Comparison of ENCODE assay signal across 8 mouse cellular contexts in genomic region chr7:105810877-105811489, GRCm38 (mm10). TPM values are rescaled to one million over a fixed set of nuclear protein-coding genes. Genes with fewer than 3 reads are reported as not detected.
DNase-seq lines count a peak whose midpoint lies in the region; ATAC-seq and TF ChIP-seq lines count a peak whose summit lies in the region.

TSS of gene Mrpl17 (minus strand) at chr7:105811099.

- peak within 1 kb of the TSS; percentile 92 for H3K9ac ChIP-seq in heart, embryonic 11.5 days (ENCODE audit: low read depth, low read length)
- peak within 1 kb of the TSS; percentile 96 for H3K9ac ChIP-seq in kidney, embryonic 16.5 days (replicated peaks; ENCODE audit: low read length)
- H3K9ac ChIP-seq in liver, adult 2 months (ENCODE audit: low read depth, low read length), result peak within 1 kb of the TSS; percentile 92

- peak within 1 kb of the TSS; percentile 79 for H3K27ac ChIP-seq in heart, embryonic 11.5 days (ENCODE audit: low read depth, low read length)
- peak within 1 kb of the TSS; percentile 80 for H3K27ac ChIP-seq in kidney, embryonic 16.5 days (ENCODE audit: low read length)
- H3K27ac ChIP-seq in liver, adult 2 months (replicated peaks; ENCODE audit: insufficient read depth, low read depth, low read length), result peak within 1 kb of the TSS; percentile 75

- TF ChIP-seq POLR2A in brain, embryonic 14.5 days (IDR thresholded peaks at IDR 0.05; ENCODE audit: borderline replicate concordance, extremely low read depth, insufficient read depth, insufficient read length, poor library complexity, severe bottlenecking), result peak; percentile 64; the same call in 1 of the 2 replicates
- peak; percentile 76 for TF ChIP-seq POLR2A in liver, adult 2 months (IDR thresholded peaks at IDR 0.05; ENCODE audit: extremely low read depth, insufficient read depth, low read length)
- TF ChIP-seq POLR2A in myocyte (IDR thresholded peaks at IDR 0.05; ENCODE audit: insufficient read length, low read depth), result peak; percentile 94

- H3K27me3 ChIP-seq in C2C12 (ENCODE audit: control insufficient read depth, insufficient read depth, insufficient read length) (no peaks in the 10 kb centered on the region), myocyte (ENCODE audit: control insufficient read depth, insufficient read depth, insufficient read length) (peaks cover 4% of the 10 kb centered on the region)
- no peaks in the 10 kb centered on the region for H3K27me3 ChIP-seq in erythroblast, embryonic 14.5 days (ENCODE audit: control insufficient read depth)
- H3K27me3 ChIP-seq in heart, embryonic 11.5 days (ENCODE audit: control insufficient read depth, insufficient read depth, low read length), result no peaks in the 10 kb centered on the region
- H3K27me3 ChIP-seq in kidney, embryonic 16.5 days (ENCODE audit: insufficient read depth, low read length), result no peaks in the 10 kb centered on the region
- no peaks in the 10 kb centered on the region for H3K27me3 ChIP-seq in liver, adult 2 months (ENCODE audit: control insufficient read depth, insufficient read depth, low read length)
- no peaks in the 10 kb centered on the region for H3K27me3 ChIP-seq in splenic B cell, adult 2 months (ENCODE audit: control insufficient read depth, insufficient read depth, low read length, poor library complexity, severe bottlenecking)

- H3K79me2 ChIP-seq in C2C12 (ENCODE audit: control insufficient read depth, insufficient read depth) (peaks cover 19% of the 10 kb centered on the region), myocyte (ENCODE audit: control insufficient read depth, insufficient read depth) (peaks cover 17% of the 10 kb centered on the region)
- H3K79me2 ChIP-seq in liver, adult 2 months (ENCODE audit: control insufficient read depth, insufficient read depth, low read length), result peaks cover 6% of the 10 kb centered on the region; the same call in 1 of the 2 replicates

- under 1% methylated on average over 52 of the region's 52 CpGs for WGBS in heart, embryonic 11.5 days (ENCODE audit: insufficient replicate concordance)
- WGBS in kidney, embryonic 16.5 days, result 0% methylated on average over 49 of the region's 52 CpGs
- under 1% methylated on average over 51 of the region's 52 CpGs for WGBS in liver, adult 2 months

- peak; percentile 100 for DNase-seq in brain, embryonic 14.5 days (ENCODE audit: low read depth)
- DNase-seq in liver, adult 2 months (ENCODE audit: extremely low read depth, low read depth, low spot score), result peak; percentile 94
- DNase-seq in splenic B cell, adult 2 months (ENCODE audit: low read depth, low spot score), result peak; percentile 100

- ATAC-seq in heart, embryonic 11.5 days (replicated peaks; ENCODE audit: insufficient number of reproducible peaks, low FRiP score, low TSS enrichment), result peak; percentile 99
- peak; percentile 98 for ATAC-seq in kidney, embryonic 16.5 days (ENCODE audit: low FRiP score, low TSS enrichment)

- peaks cover 15% of the 10 kb centered on the region for H3K79me3 ChIP-seq in C2C12 (ENCODE audit: low read depth)

- H3ac ChIP-seq in C2C12 (ENCODE audit: control insufficient read depth, insufficient read length, low read depth) (peak within 1 kb of the TSS; percentile 82), myocyte (ENCODE audit: control insufficient read depth, insufficient read length) (peak within 1 kb of the TSS; percentile 43)

- H3K4me1 ChIP-seq in erythroblast, embryonic 14.5 days (ENCODE audit: control insufficient read depth), result peaks cover 33% of the 10 kb centered on the region
- no peaks in the 10 kb centered on the region for H3K4me1 ChIP-seq in heart, embryonic 11.5 days (ENCODE audit: control insufficient read depth, insufficient read depth, low read length)
- H3K4me1 ChIP-seq in kidney, embryonic 16.5 days (ENCODE audit: insufficient read depth, low read length), result peaks cover 15% of the 10 kb centered on the region
- peaks cover 12% of the 10 kb centered on the region for H3K4me1 ChIP-seq in liver, adult 2 months (ENCODE audit: control insufficient read depth, insufficient read depth, low read length)

- H3K36me3 ChIP-seq in C2C12 (ENCODE audit: control insufficient read depth, insufficient read depth), result peaks cover 19% of the 10 kb centered on the region
- H3K36me3 ChIP-seq in erythroblast, embryonic 14.5 days (ENCODE audit: control insufficient read depth), result peaks cover 25% of the 10 kb centered on the region
- H3K36me3 ChIP-seq in heart, embryonic 11.5 days (ENCODE audit: control insufficient read depth, insufficient read depth, low read length), result peaks cover 7% of the 10 kb centered on the region; the same call in 1 of the 2 replicates
- peaks cover 24% of the 10 kb centered on the region for H3K36me3 ChIP-seq in kidney, embryonic 16.5 days (ENCODE audit: insufficient read depth, low read length)
- peaks cover 6% of the 10 kb centered on the region; the same call in 1 of the 2 replicates for H3K36me3 ChIP-seq in liver, adult 2 months (ENCODE audit: control insufficient read depth, insufficient read depth, low read length)
- H3K36me3 ChIP-seq in myocyte (ENCODE audit: control insufficient read depth, insufficient read depth), result peaks cover 12% of the 10 kb centered on the region
- H3K36me3 ChIP-seq in splenic B cell, adult 2 months (ENCODE audit: control insufficient read depth, insufficient read depth, low read length, poor library complexity, severe bottlenecking), result no peaks in the 10 kb centered on the region; the same call in 1 of the 2 replicates

- peak; percentile 90 for TF ChIP-seq CTCF in C2C12 (IDR thresholded peaks at IDR 0.05; ENCODE audit: control insufficient read depth, insufficient read depth, insufficient read length)
- TF ChIP-seq CTCF in brain, embryonic 14.5 days (IDR thresholded peaks at IDR 0.05; ENCODE audit: borderline replicate concordance, extremely low read depth, insufficient read depth, insufficient read length), result peak; percentile 93
- TF ChIP-seq CTCF in liver, adult 2 months (IDR thresholded peaks at IDR 0.05; ENCODE audit: low read depth, low read length), result peak; percentile 84

- H3K4me3 ChIP-seq in C2C12 (ENCODE audit: insufficient read depth, poor library complexity, severe bottlenecking), result peak within 1 kb of the TSS; percentile 80
- H3K4me3 ChIP-seq in erythroblast, embryonic 14.5 days (replicated peaks), result peak within 1 kb of the TSS; percentile 78
- H3K4me3 ChIP-seq in heart, embryonic 11.5 days (ENCODE audit: low read depth, low read length), result peak within 1 kb of the TSS; percentile 69
- peak within 1 kb of the TSS; percentile 77 for H3K4me3 ChIP-seq in kidney, embryonic 16.5 days (ENCODE audit: low read length)
- peak within 1 kb of the TSS; percentile 82 for H3K4me3 ChIP-seq in liver, adult 2 months (ENCODE audit: insufficient read depth, low read depth, low read length)
- H3K4me3 ChIP-seq in myocyte, result peak within 1 kb of the TSS; percentile 93

- peak within 1 kb of the TSS; percentile 71 for H3K4me2 ChIP-seq in heart, embryonic 11.5 days
- H3K4me2 ChIP-seq in kidney, embryonic 16.5 days (replicated peaks; ENCODE audit: low read depth, low read length), result peak within 1 kb of the TSS; percentile 60
- peak within 1 kb of the TSS; percentile 95 for H3K4me2 ChIP-seq in myocyte (ENCODE audit: low read depth)

- H3K9me3 ChIP-seq in erythroblast, embryonic 14.5 days (ENCODE audit: control insufficient read depth, low read length), result no peaks in the 10 kb centered on the region
- H3K9me3 ChIP-seq in heart, embryonic 11.5 days (replicated peaks; ENCODE audit: control insufficient read depth, low read length), result no peaks in the 10 kb centered on the region
- no peaks in the 10 kb centered on the region for H3K9me3 ChIP-seq in kidney, embryonic 16.5 days (ENCODE audit: low read length)

TF ChIP-seq in C2C12, 6 proteins besides CTCF, POLR2A, EP300 and RAD21:
- TF ChIP-seq USF1 (IDR thresholded peaks at IDR 0.05; ENCODE audit: low read depth), result no peak
- TF ChIP-seq MAX (IDR thresholded peaks at IDR 0.05), result peak; percentile 29
- TF ChIP-seq CEBPB (IDR thresholded peaks at IDR 0.05; ENCODE audit: low read depth), result no peak
- TF ChIP-seq MYOG (IDR thresholded peaks at IDR 0.05; ENCODE audit: control insufficient read depth, extremely low read depth, insufficient read length), result no peak
TF ChIP-seq in C2C12: peak in this region for 1.

TF ChIP-seq in myocyte, 11 proteins besides CTCF, POLR2A, EP300 and RAD21:
- TF ChIP-seq POLR2AphosphoS2 (IDR thresholded peaks at IDR 0.05; ENCODE audit: insufficient read length, low read depth), result peak; percentile 73
- no peak for TF ChIP-seq MYOD1 (IDR thresholded peaks at IDR 0.05; ENCODE audit: control insufficient read depth in 1 of 3, insufficient read length in 2 of 3, low read depth in 2 of 3)
TF ChIP-seq in myocyte: peak in this region for 1.

RNA-seq across cellular contexts. Expression of gene Mrpl17, which starts in this region (rescaled TPM):
- polyA plus RNA-seq in C2C12 (2012; fragmentation: generic; extraction: Trizol) (554 TPM), myocyte (2012; fragmentation: generic; extraction: Trizol) (346 TPM)
- polyA plus RNA-seq in brain, embryonic 14.5 days (2012; rRNA removed), result 165 and 185 TPM in 2 replicates
- 11.4 and 15.8 TPM in 2 replicates for polyA plus RNA-seq in erythroblast, embryonic 14.5 days (2012)
- polyA plus RNA-seq in heart, embryonic 11.5 days (2014; fragmentation: Nextera tagmentation; extraction: Ambion mirVana), result 266 and 273 TPM in 2 replicates
- polyA plus RNA-seq in kidney, embryonic 16.5 days (2015; fragmentation: Nextera tagmentation; extraction: Ambion mirVana), result 378 and 386 TPM in 2 replicates
- 109 and 118 TPM in 2 replicates for total RNA-seq in liver, adult 2 months (2014; rRNA removed)
- polyA plus RNA-seq in liver, adult 2 months (2012; rRNA removed), result 207 and 261 TPM in 2 replicates

Comparison
In these comparisons a context has a peak if more than half of its experiments do, and no peak if none do; other contexts are left out.
1. Peak in every context shown above with its lines: DNase-seq, ATAC-seq, H3K4me3 ChIP-seq and H3K27ac ChIP-seq.